Mouse (Mus musculus): ENCODE measurements around the gene Adam19. TPM values are rescaled to one million over a fixed set of nuclear protein-coding genes. Genes with fewer than 3 reads are reported as not detected.

The Adam19 gene
- polyA plus RNA-seq, 1 experiment = 3.6 TPM

DNA sequence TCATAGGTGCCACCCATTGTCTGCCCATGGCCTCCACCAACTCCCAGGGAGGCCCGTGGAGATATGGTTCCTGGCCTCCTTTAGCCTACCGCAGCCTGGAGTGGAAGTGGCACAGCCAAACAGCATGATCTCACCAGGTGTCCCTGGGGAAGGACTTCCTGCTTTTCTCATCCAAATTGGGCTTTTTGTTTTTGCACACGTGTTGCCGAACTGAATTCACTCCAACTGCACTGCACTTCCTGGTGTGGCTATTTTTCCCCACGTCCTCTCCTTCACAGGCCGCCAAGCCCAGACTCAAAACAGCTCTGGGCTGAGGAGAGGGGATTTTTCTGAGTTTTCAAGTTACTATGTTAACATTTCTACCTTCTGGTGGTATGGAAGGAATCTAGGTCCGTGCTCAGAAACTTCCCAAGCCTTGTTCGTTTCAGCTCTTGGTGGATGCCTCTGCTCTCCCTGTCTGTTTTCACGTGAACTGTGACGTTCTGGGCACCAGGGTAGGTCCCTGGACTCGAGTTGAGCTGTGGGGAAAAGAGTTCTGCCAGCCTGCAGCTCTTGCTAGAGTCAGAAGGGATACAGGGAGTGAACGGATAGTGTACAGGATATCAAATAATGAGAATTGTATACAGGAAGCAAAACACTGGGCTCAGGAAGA lies 13.1 kb downstream of the Adam19 start:
- peak; percentile 74 for DNase-seq
- Histone ChIP-seq H3K4me3 (ENCODE audit: insufficient read depth, low read depth, low read length) (no peak overlapping the region), H3K27me3 (replicated peaks; ENCODE audit: control insufficient read depth, insufficient read depth, low read length) (no peaks in the 10 kb centered on the region), H3K27ac (ENCODE audit: insufficient read depth, low read depth, low read length) (peak overlapping the region; percentile 45), H3K4me1 (ENCODE audit: control insufficient read depth, insufficient read depth, low read length) (peaks cover 3% of the 10 kb centered on the region), H3K36me3 (ENCODE audit: control insufficient read depth, insufficient read depth, low read length) (no peaks in the 10 kb centered on the region)
- 27% methylated on average over 12 of the region's 12 CpGs for WGBS
- TF ChIP-seq CTCF (conservative IDR thresholded peaks at IDR 0.05; ENCODE audit: insufficient read depth, insufficient read length, low read depth, low read length) (no peak), POLR2A (IDR thresholded peaks at IDR 0.05; ENCODE audit: low read depth, low read length) (no peak)

DNA sequence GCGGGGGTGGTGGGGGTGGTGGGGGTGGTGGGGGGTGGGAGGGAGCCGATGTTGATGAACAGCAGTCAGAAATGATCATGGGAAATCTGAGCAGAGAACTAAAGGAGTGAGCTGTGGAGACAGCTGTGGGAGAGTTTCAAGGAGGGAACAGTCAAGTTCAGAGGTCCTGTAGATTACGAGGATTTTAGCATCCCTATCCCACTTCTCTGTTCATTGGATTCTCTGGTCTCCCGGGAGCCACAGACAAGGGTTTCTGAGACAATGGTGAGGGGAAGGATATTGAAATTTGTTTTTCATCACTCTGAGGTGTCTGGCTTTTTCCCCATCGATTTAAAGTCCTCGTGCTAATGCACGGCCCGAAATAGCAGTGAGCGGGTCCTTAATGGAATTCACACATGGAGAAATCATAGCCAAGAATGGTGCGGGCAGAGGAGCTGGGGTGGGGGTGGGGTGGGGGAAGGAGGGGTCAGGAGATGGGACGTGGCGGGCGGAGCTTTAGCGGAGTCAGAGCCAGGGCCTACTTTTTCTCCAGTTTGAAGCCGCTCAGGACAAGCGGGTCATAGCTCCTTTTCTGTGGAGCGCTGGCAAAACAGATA lies 13.7 kb downstream of the Adam19 start:
- Histone ChIP-seq H3K27me3 (replicated peaks; ENCODE audit: control insufficient read depth, insufficient read depth, low read length) (no peaks in the 10 kb centered on the region), H3K36me3 (ENCODE audit: control insufficient read depth, insufficient read depth, low read length) (no peaks in the 10 kb centered on the region), H3K4me3 (ENCODE audit: insufficient read depth, low read depth, low read length) (no peak overlapping the region), H3K27ac (ENCODE audit: insufficient read depth, low read depth, low read length) (peak overlapping the region; percentile 63), H3K4me1 (ENCODE audit: control insufficient read depth, insufficient read depth, low read length) (peaks cover 3% of the 10 kb centered on the region)
- no peak for DNase-seq
- no peak for TF ChIP-seq POLR2A (IDR thresholded peaks at IDR 0.05; ENCODE audit: low read depth, low read length)
- no peak for TF ChIP-seq CTCF (conservative IDR thresholded peaks at IDR 0.05; ENCODE audit: insufficient read depth, insufficient read length, low read depth, low read length)
- WGBS = 31% methylated on average over 17 of the region's 17 CpGs

DNA sequence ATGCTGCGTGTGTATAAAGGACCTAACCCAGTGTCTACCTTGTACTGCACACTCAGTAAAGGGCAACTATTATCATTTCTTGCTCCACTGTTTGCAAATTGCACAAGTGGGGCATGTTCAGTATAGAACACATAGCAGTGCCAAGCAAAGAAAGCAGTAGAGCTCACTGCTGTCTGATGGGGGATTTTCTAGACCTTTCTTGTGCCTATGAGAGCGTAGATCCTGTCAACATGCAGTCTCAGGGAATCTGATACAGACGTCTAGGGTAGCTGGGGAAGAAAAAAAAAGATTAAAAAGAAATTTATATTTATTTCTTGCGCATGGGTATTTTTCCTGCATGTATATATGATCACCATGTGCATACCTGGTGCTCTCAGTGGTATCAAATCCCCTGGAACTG lies 14.4 kb downstream of the Adam19 start:
- 86% methylated on average over 4 of the region's 4 CpGs for WGBS
- Histone ChIP-seq H3K4me1 (ENCODE audit: control insufficient read depth, insufficient read depth, low read length) (peaks cover 3% of the 10 kb centered on the region), H3K27ac (ENCODE audit: insufficient read depth, low read depth, low read length) (peak overlapping the region; percentile 63), H3K36me3 (ENCODE audit: control insufficient read depth, insufficient read depth, low read length) (no peaks in the 10 kb centered on the region), H3K4me3 (ENCODE audit: insufficient read depth, low read depth, low read length) (no peak overlapping the region), H3K27me3 (replicated peaks; ENCODE audit: control insufficient read depth, insufficient read depth, low read length) (no peaks in the 10 kb centered on the region)
- TF ChIP-seq POLR2A (IDR thresholded peaks at IDR 0.05; ENCODE audit: low read depth, low read length) (no peak), CTCF (conservative IDR thresholded peaks at IDR 0.05; ENCODE audit: insufficient read depth, insufficient read length, low read depth, low read length) (no peak)
- no peak for DNase-seq

DNA sequence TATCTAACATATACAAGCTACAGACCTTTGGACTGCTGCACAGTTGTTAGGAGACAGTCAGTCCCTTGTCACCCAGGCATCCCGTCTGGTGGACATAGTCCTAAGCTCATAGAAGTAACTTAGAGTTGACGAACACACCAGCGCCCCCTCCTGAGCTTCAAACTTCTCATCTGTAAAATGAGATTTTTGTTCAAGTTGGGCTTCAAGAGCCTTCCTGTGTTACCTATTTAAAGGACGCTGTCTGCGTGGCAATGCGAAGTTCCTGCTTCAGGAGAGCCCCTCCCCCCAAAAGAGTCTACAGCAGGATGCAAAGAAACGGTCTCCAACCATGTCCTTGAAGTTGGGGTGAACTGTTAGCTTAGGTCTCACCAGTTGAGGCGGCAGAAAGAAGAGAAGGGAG lies 15.0 kb downstream of the Adam19 start:
- WGBS = 70% methylated on average over 8 of the region's 8 CpGs
- Histone ChIP-seq H3K4me3 (ENCODE audit: insufficient read depth, low read depth, low read length) (no peak overlapping the region), H3K36me3 (ENCODE audit: control insufficient read depth, insufficient read depth, low read length) (no peaks in the 10 kb centered on the region), H3K27ac (ENCODE audit: insufficient read depth, low read depth, low read length) (no peak overlapping the region), H3K27me3 (replicated peaks; ENCODE audit: control insufficient read depth, insufficient read depth, low read length) (no peaks in the 10 kb centered on the region), H3K4me1 (ENCODE audit: control insufficient read depth, insufficient read depth, low read length) (peaks cover 3% of the 10 kb centered on the region)
- no peak for DNase-seq
- TF ChIP-seq POLR2A (IDR thresholded peaks at IDR 0.05; ENCODE audit: low read depth, low read length) (no peak), CTCF (conservative IDR thresholded peaks at IDR 0.05; ENCODE audit: insufficient read depth, insufficient read length, low read depth, low read length) (no peak)

DNA sequence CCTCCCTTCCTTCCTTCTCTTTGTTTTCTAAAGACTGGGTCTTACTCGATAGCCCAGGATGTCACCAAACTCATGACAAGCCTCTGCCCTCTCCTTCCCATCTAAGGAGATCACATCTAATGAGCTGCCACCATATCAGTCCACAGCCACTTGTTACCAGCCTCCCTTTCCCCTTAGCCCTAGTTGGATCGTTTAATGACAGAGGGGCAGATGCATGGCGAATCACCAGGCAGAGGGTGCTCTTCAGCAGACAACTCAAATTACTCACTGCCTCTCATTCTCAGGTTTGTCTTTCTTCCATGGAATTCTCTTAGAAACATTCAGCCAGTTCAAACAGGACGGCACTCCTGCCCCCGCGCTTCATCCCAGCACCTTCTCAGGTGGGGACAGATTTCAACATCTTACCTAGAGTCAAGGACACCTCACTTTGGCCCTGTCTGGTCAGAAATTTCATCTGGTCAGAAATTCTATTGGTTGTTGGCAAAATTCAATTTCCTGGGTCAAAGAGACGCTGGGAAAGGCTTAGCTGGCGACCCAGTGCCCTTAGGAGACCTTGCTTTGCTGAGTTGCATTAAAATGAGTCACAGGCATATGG lies 16.8 kb downstream of the Adam19 start:
- Histone ChIP-seq H3K36me3 (ENCODE audit: control insufficient read depth, insufficient read depth, low read length) (no peaks in the 10 kb centered on the region), H3K27ac (ENCODE audit: insufficient read depth, low read depth, low read length) (no peak overlapping the region), H3K4me1 (ENCODE audit: control insufficient read depth, insufficient read depth, low read length) (peaks cover 3% of the 10 kb centered on the region), H3K27me3 (replicated peaks; ENCODE audit: control insufficient read depth, insufficient read depth, low read length) (no peaks in the 10 kb centered on the region), H3K4me3 (ENCODE audit: insufficient read depth, low read depth, low read length) (no peak overlapping the region)
- no peak for DNase-seq
- WGBS = 71% methylated on average over 8 of the region's 8 CpGs
- TF ChIP-seq CTCF (conservative IDR thresholded peaks at IDR 0.05; ENCODE audit: insufficient read depth, insufficient read length, low read depth, low read length) (no peak), POLR2A (IDR thresholded peaks at IDR 0.05; ENCODE audit: low read depth, low read length) (no peak)

DNA sequence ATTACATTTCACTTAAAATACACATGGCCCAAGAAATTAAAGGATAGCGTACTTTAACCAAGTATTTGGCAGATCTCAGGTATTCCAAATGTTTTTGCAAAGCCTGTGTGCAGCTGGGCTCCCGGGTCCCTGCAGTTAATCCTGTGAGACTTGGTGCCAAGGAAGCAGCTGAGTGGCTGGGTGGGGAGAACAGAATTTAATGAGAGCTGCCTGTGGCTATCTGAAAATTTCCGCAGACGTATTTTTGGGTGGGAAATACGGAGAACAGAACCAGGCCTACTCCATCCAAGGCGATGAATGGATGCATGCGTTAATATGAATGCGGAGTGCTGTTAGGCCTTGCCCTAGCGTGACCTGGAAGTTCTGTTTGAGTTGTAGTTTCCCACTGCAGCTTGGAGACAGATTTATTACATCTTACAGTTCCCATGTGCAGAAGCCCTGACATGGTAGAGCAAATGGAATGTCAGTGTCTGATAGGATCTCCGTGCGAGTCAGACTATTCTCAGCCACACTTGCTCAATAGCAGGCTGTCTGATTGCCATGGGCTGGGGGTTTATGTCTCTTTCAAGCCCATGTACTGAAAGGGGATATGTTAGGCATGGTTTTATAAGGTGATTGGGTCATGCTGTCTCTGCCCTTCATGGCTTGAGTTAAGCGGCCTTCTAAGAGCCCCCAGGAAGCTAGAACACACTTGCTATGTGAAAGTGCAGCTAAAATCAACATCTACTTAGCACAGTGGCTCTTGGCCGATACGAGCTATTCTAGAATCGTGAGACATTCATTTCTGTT lies 17.5 kb downstream of the Adam19 start:
- H3K4me1 ChIP-seq (ENCODE audit: control insufficient read depth, insufficient read depth, low read length) = peaks cover 3% of the 10 kb centered on the region
- WGBS = 45% methylated on average over 15 of the region's 15 CpGs
- H3K4me3 ChIP-seq (ENCODE audit: insufficient read depth, low read depth, low read length) = no peak overlapping the region
- no peaks in the 10 kb centered on the region for H3K36me3 ChIP-seq (ENCODE audit: control insufficient read depth, insufficient read depth, low read length)
- 0 out of 2 replicates have a peak overlapping the region, but pooled peaks have one; percentile 19 for H3K27ac ChIP-seq (ENCODE audit: insufficient read depth, low read depth, low read length)
- H3K27me3 ChIP-seq (replicated peaks; ENCODE audit: control insufficient read depth, insufficient read depth, low read length) = no peaks in the 10 kb centered on the region
- peak; percentile 49 for DNase-seq
- no peak for TF ChIP-seq CTCF (conservative IDR thresholded peaks at IDR 0.05; ENCODE audit: insufficient read depth, insufficient read length, low read depth, low read length)
- TF ChIP-seq POLR2A (IDR thresholded peaks at IDR 0.05; ENCODE audit: low read depth, low read length) = no peak
